Mouse (Mus musculus): Measurements from ENCODE around the gene Glud1. TPM values are rescaled to one million over a fixed set of nuclear protein-coding genes. Genes with fewer than 3 reads are reported as not detected.

Glud1 gene
- total RNA-seq (2023) = 100 to 1,000 TPM; 205 to 247 TPM

GRCm38 (mm10) chr14:34310234-34310965 lies at the start of gene Glud1, which contains the start of gene Shld2:
Gene Glud1 (plus strand): TSS chr14:34310727.
Gene Shld2 (minus strand): TSS chr14:34310493.

GRCm38 (mm10) chr14:34355301-34355700 lies 44.8 kb downstream of the Glud1 start, which contains the start of gene Fam25c:
Gene Fam25c (minus strand): TSS chr14:34355433.

GRCm38 (mm10) chr14:34374577-34374976 lies 64.0 kb downstream of the Glud1 start, which contains the start of gene Sncg:
Gene Sncg (minus strand): TSS chr14:34374789.

GRCm38 (mm10) chr14:34375415-34375904 lies 64.9 kb downstream of the Glud1 start, which contains the start of gene Mmrn2:
Gene Mmrn2 (plus strand): TSS chr14:34375465.

Other genes with a start within 250 kb of the Glud1 start
- not detected for gene Anxa8, start 224.7 kb upstream of the Glud1 start, total RNA-seq (2023)
- not detected for gene A630023A22Rik, start 208.0 kb upstream of the Glud1 start, total RNA-seq (2023)
- gene Npy4r, start 158.2 kb upstream of the Glud1 start, total RNA-seq (2023) = not detected
- gene Gprin2, start 109.1 kb upstream of the Glud1 start, total RNA-seq (2023) = not detected
- not detected for gene Syt15, start 91.1 kb upstream of the Glud1 start, total RNA-seq (2023)
- 10 to 100 TPM in 1 of 2 experiments, 1 to 10 TPM in 1; 8.3 to 10.7 TPM for gene Shld2, start 234 bp upstream of the Glud1 start, total RNA-seq (2023)
- not detected for gene Fam25c, start 44.7 kb downstream of the Glud1 start, total RNA-seq (2023)
- gene Sncg, start 64.1 kb downstream of the Glud1 start, total RNA-seq (2023) = not detected
- under 1 TPM; 0.15 to 0.24 TPM for gene Mmrn2, start 64.7 kb downstream of the Glud1 start, total RNA-seq (2023)
- gene Bmpr1a, start 192.6 kb downstream of the Glud1 start, total RNA-seq (2023) = 10 to 100 TPM in 1 of 2 experiments, 1 to 10 TPM in 1; 9.8 to 17.8 TPM
- not detected for gene 9230112D13Rik, start 212.1 kb downstream of the Glud1 start, total RNA-seq (2023)

All from neutrophil, adult 59 days (primary cell).